Mouse (Mus musculus) megakaryocyte, embryonic 14.5 days (primary cell): Measurements from ENCODE around the gene Mzf1.

Source experiments
- FLI1 ChIP-seq: IDR thresholded peaks from 2 replicates; pipeline ENCODE4 v1.6.1; 2012; ENCODE audit warnings: low read length, inconsistent platforms, mixed read lengths
- GATA1 ChIP-seq: IDR thresholded peaks from 3 replicates; pipeline ENCODE4 v1.6.1; 2012; ENCODE audit warnings: mixed read lengths, low read length, inconsistent platforms, borderline replicate concordance

DNA sequence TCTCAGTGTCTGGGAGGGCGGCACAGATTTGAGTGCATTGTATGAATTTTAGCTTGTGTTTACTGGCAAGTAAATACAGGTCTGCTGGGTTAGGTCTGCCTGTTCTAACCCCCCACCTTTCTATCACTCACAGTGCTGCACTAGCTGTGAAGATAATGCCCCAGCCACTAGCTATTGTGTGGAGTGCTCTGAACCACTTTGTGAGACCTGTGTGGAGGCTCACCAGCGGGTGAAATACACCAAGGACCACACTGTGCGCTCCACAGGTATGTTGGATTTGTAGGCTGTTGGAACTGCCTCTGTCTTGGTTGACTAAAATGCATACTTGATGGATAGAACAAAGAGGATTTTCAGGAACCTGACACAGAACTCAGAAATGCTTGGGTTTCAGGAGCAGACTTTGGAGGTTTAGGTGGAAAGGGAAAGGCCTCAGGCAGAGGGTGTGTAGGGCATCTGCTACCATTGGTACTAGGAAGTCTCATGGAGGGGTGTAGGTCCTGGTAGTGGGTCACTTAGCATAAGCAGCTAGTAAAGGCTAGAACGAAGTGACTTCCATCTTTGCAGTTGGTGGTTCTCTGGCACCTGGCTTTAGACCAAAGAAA is 29.0 kb downstream of the Mzf1 start:
- TF ChIP-seq GATA1 (no peak), FLI1 (no peak)
